Mouse (Mus musculus): ENCODE measurements at regions not wholly inside any gene's neighbourhood (a gene's known extent, or its start where the extent isn't known, plus 50 kb on each side); places are given as distances from the start of the nearest gene placed in this dataset.

- no peak for TF ChIP-seq CTCF (IDR thresholded peaks at IDR 0.05; ENCODE audit: low read depth)
- no peak for TF ChIP-seq EP300 (optimal IDR thresholded peaks at IDR 0.05)
Observed at GRCm38 (mm10) chr9:101458306-101458946, 206.8 kb upstream of the Ppp2r3a start.
